Mouse (Mus musculus) hematopoietic stem cell, adult 5-6 weeks (primary cell): Measurements from ENCODE around the gene Ppp2r1b. TPM values are rescaled to one million over a fixed set of nuclear protein-coding genes. Genes with fewer than 3 reads are reported as not detected.

Source experiments
- ATAC-seq, 2 experiments: fragments of 125-278 bp in 1 of 2; replicated peaks in 1 of 2; 2 replicates each; pipeline ENCODE4 v1.8.0; 2016 to 2017; ENCODE audit warnings: inconsistent platforms in 2 of 2, mild to moderate bottlenecking in 2 of 2, moderate number of reproducible peaks in 2 of 2, low read depth in 1 of 2, moderate TSS enrichment in 1 of 2; ENCODE audit not compliant: low FRiP score in 2 of 2, poor library complexity in 2 of 2, severe bottlenecking in 2 of 2, insufficient read depth in 1 of 2, low TSS enrichment in 1 of 2
- total RNA-seq: library from RNA; stranded (forward); fragments of 172-1452, 232-1000 nt; gene quantifications from 2 replicates; pipeline ENCODE4 v1.2.3, GENCODE M21; 2017

Gene Ppp2r1b
- total RNA-seq, 1 experiment from 2014 or later: 40.3 TPM

DNA sequence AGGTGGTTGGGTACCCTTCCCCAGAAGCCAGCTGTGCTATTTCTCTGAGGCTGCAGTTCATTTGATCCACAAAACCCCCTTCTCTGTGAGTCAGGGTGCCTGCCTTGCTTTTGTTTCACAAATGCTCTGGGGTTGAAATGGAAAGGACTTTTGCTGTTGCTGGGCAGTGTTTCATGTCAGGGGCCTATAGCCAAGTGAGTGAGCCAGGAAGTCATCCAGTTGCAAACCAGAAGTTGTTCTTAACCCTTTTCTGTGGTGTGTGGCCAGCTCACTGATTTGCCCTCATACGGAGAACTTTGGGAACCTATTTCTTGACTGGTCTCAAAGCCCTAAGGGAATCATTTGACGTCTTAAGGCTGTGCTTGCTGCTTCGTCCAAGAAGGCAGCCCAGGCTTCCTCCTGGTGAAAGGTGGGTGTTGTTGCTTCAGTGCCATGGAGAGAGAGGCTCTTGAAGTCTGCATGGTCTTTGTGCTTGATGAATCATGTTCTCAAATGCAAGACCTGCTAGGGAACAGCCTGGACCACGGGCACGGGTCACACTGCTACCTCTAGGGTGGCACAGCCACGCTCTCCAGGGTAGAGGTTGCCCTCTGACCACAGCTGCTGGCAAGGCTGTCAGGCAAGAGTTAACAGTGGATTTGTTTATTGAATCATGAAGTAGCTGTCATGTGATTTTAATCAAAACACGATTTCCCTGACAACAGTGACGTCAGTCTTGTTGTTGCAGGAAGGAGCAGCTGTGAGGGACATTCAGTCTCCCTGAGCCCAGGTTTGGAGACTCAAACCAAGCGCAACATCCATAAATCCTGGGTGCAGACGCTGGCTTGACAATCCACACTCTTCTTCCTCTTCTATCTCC lies 39.9 kb downstream of the Ppp2r1b start:
- no peak for ATAC-seq

DNA sequence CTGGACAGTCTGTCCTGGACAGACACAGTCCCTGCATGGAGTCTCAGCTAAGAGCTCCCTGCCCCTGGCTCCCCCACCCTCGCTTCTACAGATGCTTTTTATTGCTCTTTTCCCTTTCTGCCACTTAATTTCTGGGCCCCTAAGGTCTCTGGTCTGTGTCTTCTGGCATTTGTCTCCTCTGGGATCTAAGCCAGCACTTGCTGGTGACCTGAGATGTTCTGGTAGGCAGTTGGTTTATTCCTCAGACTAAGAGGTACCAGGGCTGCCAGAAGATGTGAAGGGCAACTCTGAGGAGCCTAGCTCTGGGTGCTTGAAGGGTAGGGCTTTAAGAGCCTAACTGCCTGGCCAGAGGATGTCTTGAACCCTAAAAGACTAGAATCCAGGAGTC lies 40.5 kb downstream of the Ppp2r1b start:
- no peak for ATAC-seq

DNA sequence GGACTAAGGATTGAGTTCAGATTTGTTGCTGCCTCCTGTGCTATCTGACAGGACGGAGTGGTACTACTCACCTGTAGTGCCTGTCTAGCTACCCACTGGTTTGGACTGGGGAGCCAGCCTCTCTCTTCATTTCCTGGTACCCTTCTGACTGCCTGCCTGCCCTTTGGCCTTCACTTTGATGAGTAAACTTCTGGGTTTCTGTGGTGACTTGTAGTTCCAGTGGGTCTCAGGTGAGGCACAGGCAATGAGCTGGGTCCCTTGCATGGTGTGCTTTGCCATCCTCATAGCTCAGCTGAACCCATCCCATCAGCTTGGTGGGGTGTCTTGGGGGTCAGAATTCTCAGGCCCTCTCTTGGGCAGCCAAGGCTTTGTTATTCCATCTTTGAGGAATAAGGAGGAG lies 41.8 kb downstream of the Ppp2r1b start:
- ATAC-seq: no peak

DNA sequence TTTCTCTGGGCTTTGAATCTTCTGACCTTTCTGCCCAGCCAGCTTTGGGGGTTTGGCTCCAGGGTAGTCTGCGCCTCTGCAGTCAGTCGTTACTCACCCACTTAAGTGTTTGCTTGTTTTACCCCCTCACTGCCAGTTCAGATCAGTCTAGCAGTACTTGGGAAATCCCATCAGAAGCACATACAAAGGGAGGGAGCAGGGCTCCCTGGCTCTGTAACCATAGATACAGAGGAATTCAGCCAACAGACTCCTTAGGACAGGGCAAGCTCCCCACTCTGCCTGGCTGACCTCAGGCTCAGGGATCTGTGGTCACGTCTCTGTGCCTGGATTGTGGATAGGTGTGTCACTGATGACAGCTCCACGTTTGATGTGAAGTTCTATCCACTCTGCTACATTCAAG lies 42.2 kb downstream of the Ppp2r1b start:
- ATAC-seq: no peak

DNA sequence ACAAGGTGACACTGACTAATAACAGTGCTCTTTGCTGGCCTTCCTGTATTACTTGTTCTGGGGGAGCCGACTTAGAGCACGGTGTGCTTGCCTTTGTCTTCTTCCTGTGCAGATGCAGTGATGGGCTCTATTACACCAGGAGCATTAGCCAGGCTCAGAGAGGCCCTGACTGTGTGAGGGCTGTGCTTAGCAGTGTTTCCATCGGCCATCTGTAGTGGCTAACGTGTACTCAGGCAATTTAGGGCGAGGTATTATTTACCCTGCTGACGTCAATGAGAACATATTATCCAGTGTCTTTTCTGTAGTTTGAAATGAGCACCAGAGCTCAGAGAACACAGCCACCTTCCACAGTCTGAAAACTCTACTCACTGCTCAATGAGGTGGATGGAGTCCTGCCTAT lies 44.1 kb downstream of the Ppp2r1b start:
- no peak for ATAC-seq

DNA sequence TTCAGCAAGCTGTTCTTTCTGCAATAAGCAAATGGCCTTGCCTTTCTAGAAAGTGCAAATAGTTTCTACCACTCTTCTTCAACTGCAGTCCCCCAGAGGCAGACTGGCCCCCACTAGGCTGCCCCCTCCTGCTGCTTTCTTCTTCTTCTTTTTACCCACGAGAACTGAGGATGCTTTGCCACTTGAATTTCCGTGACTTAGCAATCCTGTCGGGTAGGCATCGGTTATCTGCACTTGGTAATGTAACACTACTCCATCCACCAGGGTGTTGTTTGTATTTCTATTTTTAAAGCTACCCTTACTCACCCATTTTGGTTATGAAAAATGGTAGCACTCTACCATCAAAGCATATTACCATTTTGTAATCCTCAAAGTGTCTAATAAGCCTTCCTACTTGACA lies 44.9 kb downstream of the Ppp2r1b start:
- ATAC-seq: no peak

DNA sequence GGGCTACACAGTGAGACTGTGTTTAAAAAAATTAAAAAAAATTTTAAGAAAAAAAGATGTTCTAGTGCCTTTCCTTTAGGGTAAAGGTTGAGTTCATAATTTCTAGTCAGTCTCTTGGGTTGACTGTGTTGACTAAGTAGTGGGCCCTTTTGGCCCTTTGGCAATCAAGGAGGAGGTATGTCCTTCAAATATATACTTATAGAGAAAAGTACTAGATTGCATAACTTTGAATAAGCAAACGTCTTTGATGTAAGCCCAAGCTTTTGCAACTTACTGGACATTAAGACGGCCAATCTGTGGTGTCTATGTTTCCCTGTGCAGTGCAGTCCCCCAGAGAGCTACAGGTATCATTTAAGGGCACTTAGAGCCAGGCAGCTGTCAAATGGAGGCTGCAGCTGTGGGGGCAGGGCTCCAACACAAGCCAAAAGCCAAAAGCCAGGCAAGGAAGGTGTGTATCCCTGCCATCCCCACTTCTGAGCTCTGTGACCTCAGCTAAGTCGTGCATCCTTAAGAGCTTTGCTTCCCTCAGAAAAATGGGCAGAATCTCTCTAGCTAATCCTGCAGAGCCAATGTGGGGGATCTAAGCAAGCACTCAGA lies 45.5 kb downstream of the Ppp2r1b start:
- ATAC-seq: no peak

DNA sequence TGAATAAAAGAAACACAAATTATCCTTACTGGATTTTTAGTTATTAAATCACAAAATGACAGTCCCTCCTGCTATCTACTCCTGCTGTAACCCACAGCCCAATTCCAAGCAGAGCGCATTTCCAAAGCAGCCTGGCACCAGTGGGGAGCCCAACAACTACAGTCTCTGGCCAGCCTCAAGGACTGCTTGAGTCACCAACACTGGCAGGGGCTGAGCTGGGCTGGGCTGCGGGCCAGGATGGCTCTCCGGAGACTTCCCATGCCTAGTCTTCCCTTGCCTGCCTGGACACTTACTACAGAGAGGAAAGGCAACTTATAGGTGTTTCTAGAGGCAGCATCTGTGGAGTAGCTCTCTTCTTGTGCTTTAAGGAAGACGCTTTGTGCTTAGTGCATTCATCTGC lies 48.6 kb downstream of the Ppp2r1b start:
- no peak for ATAC-seq

DNA sequence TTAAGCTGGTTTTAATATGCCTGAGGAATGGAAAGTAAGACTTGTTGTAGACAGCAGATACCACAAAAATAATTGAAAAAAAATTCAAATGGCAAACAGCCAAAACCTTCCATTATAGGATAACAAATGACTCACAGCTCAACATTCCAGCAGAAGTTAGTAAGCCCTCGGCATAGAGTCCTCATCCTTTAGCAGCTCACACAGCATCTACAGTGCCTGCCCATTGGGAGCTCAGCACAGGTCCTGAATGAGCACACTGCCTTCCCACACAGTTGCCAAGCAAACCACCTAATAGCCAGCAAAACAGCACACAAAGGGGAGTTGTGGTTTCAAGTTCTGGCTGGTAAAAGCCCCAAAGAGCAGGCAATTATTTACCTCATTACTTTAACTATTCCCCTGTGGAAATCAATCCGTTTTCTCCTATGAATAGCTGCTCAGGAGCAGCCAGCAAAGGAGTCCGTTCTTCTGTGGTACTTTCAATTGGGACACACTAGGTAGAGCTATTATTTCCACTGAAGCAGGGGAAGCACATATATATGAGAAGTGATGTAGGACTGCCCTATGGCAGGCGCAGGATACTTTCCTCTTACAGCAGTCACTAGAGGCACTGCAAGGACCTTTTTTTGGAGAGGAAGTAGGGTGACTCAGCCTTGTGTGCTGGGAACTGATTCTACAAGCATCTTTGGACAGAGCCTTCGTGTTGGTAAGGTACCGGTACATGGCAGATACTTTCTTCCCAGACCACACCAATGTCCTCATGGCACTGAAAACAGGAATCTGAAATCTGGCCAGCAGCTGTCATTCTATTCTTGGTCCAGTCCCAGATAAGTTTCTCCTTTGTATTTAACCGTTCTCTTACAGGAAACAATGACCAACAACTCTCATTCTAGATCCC lies 55.2 kb downstream of the Ppp2r1b start:
- ATAC-seq: no peak

DNA sequence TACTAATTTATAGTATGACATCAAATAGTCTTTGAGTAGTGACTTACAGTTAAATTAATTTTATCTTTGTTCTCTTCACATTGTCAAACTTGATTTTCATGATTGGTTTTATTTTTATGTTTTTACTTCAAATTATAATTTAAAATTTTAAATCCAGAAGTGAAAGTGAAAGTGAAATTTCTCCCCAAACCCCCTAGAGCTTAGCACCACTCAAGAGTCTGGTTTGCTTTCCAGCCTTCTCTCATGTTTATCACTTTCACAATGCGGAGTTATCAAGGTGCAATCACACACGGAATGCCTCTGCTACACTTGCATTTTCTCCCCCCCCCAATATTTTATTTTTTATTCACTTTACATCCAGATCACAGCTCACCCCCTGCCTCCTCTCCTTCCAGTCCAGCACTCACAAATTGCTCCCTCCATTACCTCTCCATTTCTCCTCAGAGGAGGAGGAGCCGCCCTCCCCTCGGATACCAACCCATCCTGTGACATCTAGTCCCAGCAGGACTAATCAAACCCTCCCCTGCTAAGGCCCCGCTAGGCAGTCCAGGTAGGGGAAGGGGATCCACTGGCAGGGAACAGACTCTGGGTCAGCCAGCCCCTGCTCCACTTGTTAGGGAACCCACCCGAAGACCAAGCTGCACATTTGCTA lies 59.2 kb downstream of the Ppp2r1b start:
- ATAC-seq: no peak

DNA sequence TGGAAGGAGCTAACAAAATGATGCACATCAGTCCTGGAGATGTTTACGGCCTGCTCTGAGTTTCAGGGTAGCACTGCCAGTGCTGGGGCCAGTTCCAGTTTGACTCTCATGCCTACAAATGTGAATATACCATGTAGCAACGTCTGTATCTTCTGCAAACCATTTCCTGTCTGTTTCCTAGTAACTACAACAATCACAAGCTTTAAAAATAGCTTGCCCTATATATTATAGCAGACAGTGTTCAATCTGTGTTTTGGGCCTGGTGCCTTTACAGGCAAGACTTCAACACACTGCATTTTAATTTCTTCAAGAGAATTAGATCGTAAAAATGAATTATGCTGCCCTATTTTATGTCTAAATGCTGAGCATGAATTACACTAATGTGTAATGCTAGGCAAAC lies 60.2 kb downstream of the Ppp2r1b start:
- ATAC-seq: peak; percentile 34 to 37; a peak in 2 of 4 replicates

DNA sequence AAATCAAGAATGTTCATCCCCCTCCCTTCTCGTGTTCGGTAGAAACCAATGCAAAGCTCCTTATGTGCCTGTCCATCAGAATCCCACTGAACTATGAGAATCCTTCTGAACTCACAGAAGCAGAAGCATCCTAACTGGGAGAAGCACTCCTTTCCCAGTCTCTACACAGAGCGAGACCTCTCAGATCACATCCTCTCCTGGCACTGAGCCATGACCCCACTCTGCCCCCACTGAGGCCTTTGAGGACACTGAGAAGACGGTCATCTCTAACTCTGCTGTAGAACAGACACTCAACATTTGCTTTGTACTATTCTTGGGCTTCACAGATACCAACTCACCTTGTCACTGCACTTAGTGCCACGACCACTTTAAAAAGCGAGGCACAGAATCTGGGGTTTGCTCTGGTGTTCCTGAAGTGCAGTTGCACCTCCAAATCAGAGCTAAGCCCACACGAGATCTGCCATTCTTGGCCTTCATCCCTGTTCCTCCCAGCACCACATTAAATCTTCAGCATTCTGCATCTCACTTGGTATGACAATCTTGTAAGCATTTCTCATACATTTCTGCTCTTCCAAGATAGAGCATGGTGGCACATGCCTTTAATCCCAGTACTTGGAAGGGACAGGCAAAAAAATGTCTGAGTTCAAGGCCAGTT lies 66.9 kb downstream of the Ppp2r1b start:
- ATAC-seq: no peak

DNA sequence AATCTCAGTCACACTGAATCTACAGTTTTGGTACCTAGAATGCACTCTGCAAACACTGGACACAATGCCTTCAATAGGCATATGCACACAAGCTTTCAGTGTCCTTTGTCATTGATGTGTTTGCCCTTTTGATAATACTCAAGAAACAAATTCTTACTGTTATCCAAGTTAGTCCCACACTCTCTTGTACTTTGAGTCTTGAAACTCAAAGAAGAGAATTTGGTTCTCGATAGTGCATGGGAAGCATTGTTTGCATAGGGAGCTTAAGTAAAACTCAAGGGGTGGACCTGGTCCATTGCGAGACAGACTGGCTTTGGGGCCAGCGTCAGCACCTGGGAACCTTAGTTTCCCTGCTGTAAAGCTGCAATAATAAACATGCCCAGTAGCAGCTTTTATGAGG lies 73.0 kb downstream of the Ppp2r1b start:
- no peak for ATAC-seq

DNA sequence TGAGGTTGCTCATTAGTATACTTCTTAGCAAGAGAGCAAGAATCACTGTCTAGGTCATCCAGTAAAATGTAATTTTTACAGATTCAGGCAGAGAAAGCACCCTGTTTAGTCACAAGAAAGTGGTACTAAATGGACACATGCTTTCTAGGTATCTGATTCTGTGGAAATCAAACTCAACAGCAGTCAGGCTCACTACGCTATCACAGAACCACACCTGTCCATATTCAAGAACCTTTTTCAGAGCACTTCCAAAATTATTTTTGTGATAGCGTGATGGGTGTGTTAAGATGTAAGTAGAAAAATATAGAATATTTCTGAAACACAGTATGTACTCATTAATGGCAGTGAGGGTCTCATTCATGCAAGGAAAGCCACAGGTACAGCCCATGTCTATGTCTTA lies 74.5 kb downstream of the Ppp2r1b start:
- ATAC-seq: no peak

DNA sequence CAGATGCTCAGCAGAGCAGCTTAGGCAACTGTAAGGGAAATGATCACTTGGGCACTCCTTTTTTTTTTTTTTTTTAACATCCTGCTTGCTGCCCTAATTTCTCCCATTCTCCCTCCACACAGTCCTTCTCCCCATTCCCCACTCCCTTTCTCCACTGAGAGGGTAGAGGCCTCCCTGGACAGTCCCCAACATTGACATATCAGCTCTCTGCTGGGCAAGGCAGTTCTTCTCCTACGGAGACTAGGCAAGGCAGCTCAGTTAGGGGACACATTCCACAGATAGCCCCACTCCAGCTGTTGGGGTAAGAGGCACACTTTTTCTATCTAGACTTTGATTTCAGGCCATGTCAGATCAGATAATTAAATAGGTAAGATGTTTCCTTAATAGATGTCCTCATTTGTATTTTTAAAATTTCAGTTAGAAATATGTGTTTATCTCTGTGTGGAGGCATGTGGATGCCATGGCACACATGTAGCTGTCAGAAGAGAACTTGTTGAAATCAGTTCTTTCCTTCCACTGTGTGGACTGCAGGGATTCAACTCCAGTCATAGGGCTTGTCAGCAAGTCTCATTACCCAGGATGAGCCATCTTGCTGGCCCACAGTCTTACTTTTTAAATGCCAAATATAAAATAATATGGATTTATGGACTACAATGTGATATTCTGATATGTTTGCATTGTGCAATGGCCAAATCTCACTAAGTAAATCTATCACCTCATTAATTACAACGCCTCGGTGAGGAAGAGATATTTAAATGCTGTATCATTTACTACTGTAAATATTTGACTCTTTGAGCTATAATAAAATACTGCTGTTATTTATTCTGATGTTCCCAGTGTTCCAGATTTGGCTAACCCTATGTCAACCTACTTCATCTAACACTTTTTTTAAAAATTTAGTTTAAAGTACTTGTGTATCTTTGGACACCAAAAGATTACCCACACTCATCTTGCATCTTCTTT lies 76.1 kb downstream of the Ppp2r1b start:
- no peak for ATAC-seq
